Mouse (Mus musculus): ENCODE measurements around the gene Eno1. TPM values are rescaled to one million over a fixed set of nuclear protein-coding genes. Genes with fewer than 3 reads are reported as not detected.
"Not testable (repeated sequence)": the region's sequence is repeated elsewhere in the genome, so short reads cannot be mapped to it uniquely, and the experiment has no call there.

Eno1 gene
- total and polyA plus RNA-seq, 3 experiments = 254 to 5,492 (median 737) TPM

DNA sequence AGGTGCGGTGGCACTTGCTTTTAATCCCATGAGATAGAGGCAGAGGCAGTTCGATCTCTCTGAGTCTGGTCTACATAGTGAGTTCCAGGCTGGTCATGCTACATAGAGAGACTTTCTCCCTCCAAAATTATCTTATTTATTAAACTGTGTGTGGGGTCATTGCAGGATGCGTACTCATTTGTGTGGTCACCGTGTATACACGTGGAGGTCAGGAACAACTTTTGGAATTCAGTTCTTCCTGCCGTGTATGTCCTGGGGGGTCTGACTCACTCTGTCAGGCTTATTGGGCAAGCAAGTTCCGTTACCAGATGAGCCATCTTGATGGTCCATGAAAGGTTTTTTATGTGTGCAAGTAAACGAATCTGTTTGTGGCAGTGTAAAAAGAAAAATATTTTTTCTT is 50.5 kb downstream of the Eno1 start:
- Histone ChIP-seq H3K36me3 (ENCODE audit: control insufficient read depth in 1 of 2, insufficient read depth in 2 of 2, low read length in 2 of 2) (peaks cover 0 to 10% of the 10 kb centered on the region in 2 experiments; a peak in 1 of 4 replicates), H3K4me3 (ENCODE audit: control insufficient read depth in 1 of 2, insufficient read depth in 1 of 2, low read depth in 2 of 2, low read length in 2 of 2) (no peak overlapping the region), H3K79me2 (ENCODE audit: control insufficient read depth, insufficient read depth, low read length, poor library complexity) (peaks cover 40% of the 10 kb centered on the region), H3K27ac (ENCODE audit: control insufficient read depth, low read depth, low read length) (no peak overlapping the region), H3K9ac (ENCODE audit: control insufficient read depth, low read depth, low read length, poor library complexity, severe bottlenecking) (no peak overlapping the region), H3K4me1 (ENCODE audit: control insufficient read depth in 1 of 2, insufficient read depth in 2 of 2, low read length in 2 of 2) (peaks cover 5 to 10% of the 10 kb centered on the region in 2 experiments), H3K9me3 (replicated peaks; ENCODE audit: insufficient read depth, low read length) (no peaks in the 10 kb centered on the region), H3K27me3 (ENCODE audit: control insufficient read depth in 1 of 2, insufficient read depth in 2 of 2, low read length in 2 of 2) (no peaks in the 10 kb centered on the region)
- TF ChIP-seq KAT2A (conservative IDR thresholded peaks at IDR 0.05; ENCODE audit: low read depth, low read length) (no peak), EP300 (IDR thresholded peaks at IDR 0.05; ENCODE audit: low read depth in 1 of 2, low read length in 2 of 2) (no peak)
- no peak for DNase-seq (ENCODE audit: low read depth, low spot score)

DNA sequence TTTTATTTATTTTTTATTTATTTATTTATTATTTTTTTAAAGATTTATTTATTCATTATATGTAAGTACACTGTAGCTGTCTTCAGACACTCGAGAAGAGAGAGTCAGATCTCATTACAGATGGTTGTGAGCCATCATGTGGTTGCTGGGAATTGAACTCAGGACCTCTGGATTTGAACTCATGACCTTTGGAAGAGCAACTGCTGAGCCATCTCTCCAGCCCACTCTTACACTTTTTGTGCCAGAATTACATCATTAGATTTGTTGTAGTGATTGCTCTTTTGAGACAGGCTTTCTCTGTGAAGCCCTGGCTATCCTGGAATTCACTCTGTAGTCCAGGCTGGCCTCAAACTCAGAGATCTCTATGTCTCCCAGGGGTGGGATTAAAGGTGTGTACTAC is 50.9 kb downstream of the Eno1 start:
- not testable (repeated sequence) for H3K9me3 ChIP-seq (replicated peaks; ENCODE audit: insufficient read depth, low read length)

DNA sequence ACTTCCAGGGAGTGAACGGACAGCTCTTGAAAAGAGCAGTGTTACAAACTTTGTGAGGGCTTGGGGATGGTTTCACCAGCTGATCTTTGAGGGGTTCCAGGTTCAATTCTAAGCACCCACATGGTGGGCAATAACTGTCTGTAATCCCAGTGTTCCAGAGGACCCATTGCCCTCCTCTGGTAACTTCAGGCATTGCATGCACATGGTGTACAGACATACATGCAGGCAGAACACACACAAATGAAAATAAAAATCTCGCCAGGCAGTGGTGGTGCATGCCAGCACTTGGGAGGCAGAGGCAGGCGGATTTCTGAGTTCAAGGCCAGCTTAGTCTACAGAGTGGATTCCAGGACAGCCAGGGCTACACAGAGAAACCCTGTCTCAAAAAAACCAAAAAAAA is 55.4 kb downstream of the Eno1 start:
- Histone ChIP-seq H3K36me3 (ENCODE audit: control insufficient read depth in 1 of 2, insufficient read depth in 2 of 2, low read length in 2 of 2) (peaks cover 0 to 10% of the 10 kb centered on the region in 2 experiments), H3K4me1 (ENCODE audit: control insufficient read depth in 1 of 2, insufficient read depth in 2 of 2, low read length in 2 of 2) (peaks cover 0 to 14% of the 10 kb centered on the region in 2 experiments), H3K79me2 (ENCODE audit: control insufficient read depth, insufficient read depth, low read length, poor library complexity) (peaks cover 19% of the 10 kb centered on the region), H3K9ac (ENCODE audit: control insufficient read depth, low read depth, low read length, poor library complexity, severe bottlenecking) (no peak overlapping the region), H3K27ac (ENCODE audit: control insufficient read depth, low read depth, low read length) (no peak overlapping the region), H3K27me3 (ENCODE audit: control insufficient read depth in 1 of 2, insufficient read depth in 2 of 2, low read length in 2 of 2) (no peaks in the 10 kb centered on the region), H3K9me3 (replicated peaks; ENCODE audit: insufficient read depth, low read length) (no peaks in the 10 kb centered on the region), H3K4me3 (ENCODE audit: control insufficient read depth in 1 of 2, insufficient read depth in 1 of 2, low read depth in 2 of 2, low read length in 2 of 2) (no peak overlapping the region)
- peak; percentile 44 for DNase-seq (ENCODE audit: low read depth, low spot score)
- TF ChIP-seq RAD21 (IDR thresholded peaks at IDR 0.05; ENCODE audit: low read depth, low read length) = peak; percentile 13
- no peak for TF ChIP-seq JUND (IDR thresholded peaks at IDR 0.05; ENCODE audit: low read depth, low read length)
- TF ChIP-seq CTCF (IDR thresholded peaks at IDR 0.05 in 2 of 3, conservative IDR thresholded peaks at IDR 0.05 in 1 of 3; ENCODE audit: control insufficient read depth in 1 of 3, insufficient read depth in 1 of 3, low read depth in 2 of 3, low read length in 3 of 3, poor library complexity in 1 of 3, severe bottlenecking in 1 of 3) = peak; percentile 19 to 47 (median 46); a peak in 5 of 6 replicates
- TF ChIP-seq MXI1 (IDR thresholded peaks at IDR 0.05; ENCODE audit: low read depth, low read length) = no peak
- TF ChIP-seq BHLHE40 (IDR thresholded peaks at IDR 0.05; ENCODE audit: borderline replicate concordance, low read depth, low read length) = no peak
- TF ChIP-seq ZKSCAN1 (IDR thresholded peaks at IDR 0.05; ENCODE audit: low read depth, low read length) = no peak
- TF ChIP-seq MYB (IDR thresholded peaks at IDR 0.05; ENCODE audit: low read depth, low read length) = no peak
- TF ChIP-seq SMC3 (IDR thresholded peaks at IDR 0.05; ENCODE audit: low read depth, low read length) = peak; percentile 30
- no peak for TF ChIP-seq ZMIZ1 (IDR thresholded peaks at IDR 0.05; ENCODE audit: low read depth, low read length)

More for the DNA sequence above, 50.9 kb downstream of the Eno1 start:
- not testable (repeated sequence) for DNase-seq (ENCODE audit: low read depth, low spot score); H3K27ac ChIP-seq (ENCODE audit: control insufficient read depth, low read depth, low read length); H3K4me1 ChIP-seq (ENCODE audit: control insufficient read depth in 1 of 2, insufficient read depth in 2 of 2, low read length in 2 of 2); H3K27me3 ChIP-seq (ENCODE audit: control insufficient read depth in 1 of 2, insufficient read depth in 2 of 2, low read length in 2 of 2); H3K9ac ChIP-seq (ENCODE audit: control insufficient read depth, low read depth, low read length, poor library complexity, severe bottlenecking); H3K4me3 ChIP-seq (ENCODE audit: control insufficient read depth in 1 of 2, insufficient read depth in 1 of 2, low read depth in 2 of 2, low read length in 2 of 2)
- H3K36me3 ChIP-seq (ENCODE audit: control insufficient read depth in 1 of 2, insufficient read depth in 2 of 2, low read length in 2 of 2) = peaks cover 0 to 10% of the 10 kb centered on the region in 2 experiments; a peak in 1 of 4 replicates
- H3K79me2 ChIP-seq (ENCODE audit: control insufficient read depth, insufficient read depth, low read length, poor library complexity) = peaks cover 36% of the 10 kb centered on the region

Measured in MEL (cell line).